Mouse (Mus musculus): Measurements from ENCODE around the gene Nol9. TPM values are rescaled to one million over a fixed set of nuclear protein-coding genes. Genes with fewer than 3 reads are reported as not detected.

The Nol9 gene
- total and polyA plus RNA-seq, 2 experiments, result 6.1 to 12.3 TPM

- H3K79me2 ChIP-seq (ENCODE audit: control insufficient read depth, insufficient read depth, low read length), result no peaks in the 10 kb centered on the region
- H3K27me3 ChIP-seq (ENCODE audit: control insufficient read depth, insufficient read depth, low read length), result no peaks in the 10 kb centered on the region
- H3K9ac ChIP-seq (ENCODE audit: low read depth, low read length), result no peak overlapping the region
- H3K36me3 ChIP-seq (ENCODE audit: control insufficient read depth, insufficient read depth, low read length), result no peaks in the 10 kb centered on the region
- H3K27ac ChIP-seq (replicated peaks; ENCODE audit: insufficient read depth, low read depth, low read length), result no peak overlapping the region
- TF ChIP-seq POLR2A (IDR thresholded peaks at IDR 0.05; ENCODE audit: extremely low read depth, insufficient read depth, low read length) (no peak), CTCF (IDR thresholded peaks at IDR 0.05; ENCODE audit: low read depth, low read length) (no peak)
- H3K4me3 ChIP-seq (ENCODE audit: insufficient read depth, low read depth, low read length), result no peak overlapping the region
- WGBS, result 82% methylated on average over 11 of the region's 11 CpGs
- H3K4me1 ChIP-seq (ENCODE audit: control insufficient read depth, insufficient read depth, low read length), result no peaks in the 10 kb centered on the region
- DNase-seq (ENCODE audit: extremely low read depth, low read depth, low spot score), result no peak
These were observed 31.6 kb downstream of the Nol9 start for GRCm38 (mm10) chr4:152070494-152071396.

- Histone ChIP-seq H3K27ac (replicated peaks; ENCODE audit: insufficient read depth, low read depth, low read length) (no peak within 1 kb of the TSS), H3K4me3 (ENCODE audit: insufficient read depth, low read depth, low read length) (no peak within 1 kb of the TSS), H3K27me3 (ENCODE audit: control insufficient read depth, insufficient read depth, low read length) (no peaks in the 10 kb centered on the region), H3K9ac (ENCODE audit: low read depth, low read length) (no peak within 1 kb of the TSS), H3K79me2 (ENCODE audit: control insufficient read depth, insufficient read depth, low read length) (no peaks in the 10 kb centered on the region), H3K4me1 (ENCODE audit: control insufficient read depth, insufficient read depth, low read length) (no peaks in the 10 kb centered on the region), H3K36me3 (ENCODE audit: control insufficient read depth, insufficient read depth, low read length) (no peaks in the 10 kb centered on the region)
- TF ChIP-seq POLR2A (IDR thresholded peaks at IDR 0.05; ENCODE audit: extremely low read depth, insufficient read depth, low read length) (no peak), CTCF (IDR thresholded peaks at IDR 0.05; ENCODE audit: low read depth, low read length) (no peak)
- WGBS, result 52% methylated on average over 10 of the region's 10 CpGs
- DNase-seq (ENCODE audit: extremely low read depth, low read depth, low spot score), result no peak
These were observed 33.0 kb downstream of the Nol9 start, which contains the start of gene Plekhg5 for GRCm38 (mm10) chr4:152072121-152072601. Gene Plekhg5 (plus strand): TSS chr4:152072498.

GRCm38 (mm10) chr4:152072655-152073054 lies 33.5 kb downstream of the Nol9 start:
- no peak overlapping the region for H3K4me3 ChIP-seq (ENCODE audit: insufficient read depth, low read depth, low read length)
- TF ChIP-seq POLR2A (IDR thresholded peaks at IDR 0.05; ENCODE audit: extremely low read depth, insufficient read depth, low read length) (no peak), CTCF (IDR thresholded peaks at IDR 0.05; ENCODE audit: low read depth, low read length) (no peak)
- H3K79me2 ChIP-seq (ENCODE audit: control insufficient read depth, insufficient read depth, low read length), result no peaks in the 10 kb centered on the region
- H3K36me3 ChIP-seq (ENCODE audit: control insufficient read depth, insufficient read depth, low read length), result no peaks in the 10 kb centered on the region
- 64% methylated on average over 10 of the region's 10 CpGs for WGBS
- no peaks in the 10 kb centered on the region for H3K4me1 ChIP-seq (ENCODE audit: control insufficient read depth, insufficient read depth, low read length)
- no peak overlapping the region for H3K9ac ChIP-seq (ENCODE audit: low read depth, low read length)
- DNase-seq (ENCODE audit: extremely low read depth, low read depth, low spot score), result no peak
- H3K27ac ChIP-seq (replicated peaks; ENCODE audit: insufficient read depth, low read depth, low read length), result no peak overlapping the region
- H3K27me3 ChIP-seq (ENCODE audit: control insufficient read depth, insufficient read depth, low read length), result no peaks in the 10 kb centered on the region

GRCm38 (mm10) chr4:152073715-152074114 lies 34.6 kb downstream of the Nol9 start:
- no peak overlapping the region for H3K27ac ChIP-seq (replicated peaks; ENCODE audit: insufficient read depth, low read depth, low read length)
- TF ChIP-seq POLR2A (IDR thresholded peaks at IDR 0.05; ENCODE audit: extremely low read depth, insufficient read depth, low read length), result no peak
- no peak for TF ChIP-seq CTCF (IDR thresholded peaks at IDR 0.05; ENCODE audit: low read depth, low read length)
- DNase-seq (ENCODE audit: extremely low read depth, low read depth, low spot score), result no peak
- no peaks in the 10 kb centered on the region for H3K36me3 ChIP-seq (ENCODE audit: control insufficient read depth, insufficient read depth, low read length)
- H3K9ac ChIP-seq (ENCODE audit: low read depth, low read length), result no peak overlapping the region
- H3K4me3 ChIP-seq (ENCODE audit: insufficient read depth, low read depth, low read length), result no peak overlapping the region
- H3K27me3 ChIP-seq (ENCODE audit: control insufficient read depth, insufficient read depth, low read length), result no peaks in the 10 kb centered on the region
- 91% methylated on average over 6 of the region's 6 CpGs for WGBS
- H3K79me2 ChIP-seq (ENCODE audit: control insufficient read depth, insufficient read depth, low read length), result no peaks in the 10 kb centered on the region
- H3K4me1 ChIP-seq (ENCODE audit: control insufficient read depth, insufficient read depth, low read length), result no peaks in the 10 kb centered on the region

GRCm38 (mm10) chr4:152074548-152074947 lies 35.4 kb downstream of the Nol9 start:
- no peak overlapping the region for H3K9ac ChIP-seq (ENCODE audit: low read depth, low read length)
- 93% methylated on average over 9 of the region's 9 CpGs for WGBS
- H3K27me3 ChIP-seq (ENCODE audit: control insufficient read depth, insufficient read depth, low read length), result no peaks in the 10 kb centered on the region
- TF ChIP-seq CTCF (IDR thresholded peaks at IDR 0.05; ENCODE audit: low read depth, low read length) (no peak), POLR2A (IDR thresholded peaks at IDR 0.05; ENCODE audit: extremely low read depth, insufficient read depth, low read length) (no peak)
- DNase-seq (ENCODE audit: extremely low read depth, low read depth, low spot score), result no peak
- no peaks in the 10 kb centered on the region for H3K79me2 ChIP-seq (ENCODE audit: control insufficient read depth, insufficient read depth, low read length)
- H3K4me3 ChIP-seq (ENCODE audit: insufficient read depth, low read depth, low read length), result no peak overlapping the region
- H3K4me1 ChIP-seq (ENCODE audit: control insufficient read depth, insufficient read depth, low read length), result no peaks in the 10 kb centered on the region
- H3K27ac ChIP-seq (replicated peaks; ENCODE audit: insufficient read depth, low read depth, low read length), result no peak overlapping the region
- H3K36me3 ChIP-seq (ENCODE audit: control insufficient read depth, insufficient read depth, low read length), result no peaks in the 10 kb centered on the region

GRCm38 (mm10) chr4:152077191-152077590 lies 38.1 kb downstream of the Nol9 start:
- H3K27ac ChIP-seq (replicated peaks; ENCODE audit: insufficient read depth, low read depth, low read length), result no peak overlapping the region
- no peaks in the 10 kb centered on the region for H3K4me1 ChIP-seq (ENCODE audit: control insufficient read depth, insufficient read depth, low read length)
- DNase-seq (ENCODE audit: extremely low read depth, low read depth, low spot score), result no peak
- H3K36me3 ChIP-seq (ENCODE audit: control insufficient read depth, insufficient read depth, low read length), result no peaks in the 10 kb centered on the region
- TF ChIP-seq CTCF (IDR thresholded peaks at IDR 0.05; ENCODE audit: low read depth, low read length) (no peak), POLR2A (IDR thresholded peaks at IDR 0.05; ENCODE audit: extremely low read depth, insufficient read depth, low read length) (no peak)
- no peaks in the 10 kb centered on the region for H3K27me3 ChIP-seq (ENCODE audit: control insufficient read depth, insufficient read depth, low read length)
- H3K9ac ChIP-seq (ENCODE audit: low read depth, low read length), result no peak overlapping the region
- H3K4me3 ChIP-seq (ENCODE audit: insufficient read depth, low read depth, low read length), result no peak overlapping the region
- WGBS, result 95% methylated on average over 9 of the region's 9 CpGs
- H3K79me2 ChIP-seq (ENCODE audit: control insufficient read depth, insufficient read depth, low read length), result no peaks in the 10 kb centered on the region
